Mouse (Mus musculus) inflammation-experienced regulatory T-cells, adult 16 weeks (primary cell): Measurements from ENCODE around the gene Robo3. TPM values are rescaled to one million over a fixed set of nuclear protein-coding genes. Genes with fewer than 3 reads are reported as not detected.

ENCODE experiments used
- polyA plus RNA-seq: library from polyadenylated mRNA; unstranded; fragments of 100-300 nt; shearing (Covaris generic); gene quantifications from one replicate; pipeline ENCODE4 v1.2.1, GENCODE M21; 2017

The Robo3 gene
- polyA plus RNA-seq = not detected

GRCm38 (mm10) chr9:37432720-37433421, at the start of gene Robo3:
Robo3 (minus strand) TSS chr9:37433246.

GRCm38 (mm10) chr9:37401802-37402201, 31.2 kb downstream of the Robo3 start, which contains the start of gene Robo4:
Robo4 (plus strand) TSS chr9:37401897.

DNA sequence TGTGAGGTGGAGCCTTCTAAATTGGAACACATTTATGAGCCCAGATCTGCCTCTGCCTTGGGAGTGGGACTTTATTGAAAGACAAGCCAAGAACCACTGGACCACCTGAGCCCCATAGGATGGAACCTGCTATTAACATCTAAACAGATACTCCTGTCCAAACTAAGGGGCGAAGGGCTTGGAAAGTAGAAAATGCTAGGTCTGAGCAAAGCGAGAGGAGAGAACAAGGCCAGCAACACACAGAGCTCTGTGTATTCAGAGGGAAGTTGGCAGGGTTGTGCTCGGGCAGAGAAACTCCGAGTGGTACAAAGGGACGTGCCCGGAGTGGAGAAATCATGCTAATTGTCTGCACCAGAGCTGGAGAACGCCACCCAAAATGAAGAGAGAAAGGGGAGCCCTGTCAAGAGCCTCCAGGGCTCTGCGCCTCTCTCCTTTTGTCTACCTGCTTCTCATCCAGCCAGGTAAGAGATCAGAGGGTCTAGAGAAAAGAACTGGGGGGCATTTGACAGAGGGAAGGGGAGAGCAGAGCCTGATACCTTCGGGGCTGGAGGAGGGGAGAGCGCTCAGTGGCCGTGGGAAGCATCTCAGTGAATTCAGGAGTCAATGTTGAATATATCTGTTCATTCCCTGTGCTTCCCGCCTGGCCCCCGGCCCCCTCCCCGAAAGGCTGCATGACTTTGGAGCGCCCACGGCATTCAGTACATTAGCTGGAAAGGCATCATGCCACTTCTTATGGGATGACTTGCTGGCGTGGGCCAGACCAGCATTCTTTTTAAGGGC, 65.6 kb downstream of the Robo3 start, which contains the start of gene Hepacam:
TSS of gene Hepacam (plus strand) at position 51 of the 780 bp plus-strand sequence.

Other genes with a start within 250 kb of the Robo3 start
- 4.0 TPM for gene Tmem218, start 225.0 kb downstream of the Robo3 start, polyA plus RNA-seq
- gene Slc37a2, start 177.5 kb downstream of the Robo3 start, polyA plus RNA-seq = 7.6 TPM
- gene Ccdc15, start 84.8 kb downstream of the Robo3 start, polyA plus RNA-seq = 10.3 TPM
- not detected for gene Hepacam, start 65.9 kb downstream of the Robo3 start, polyA plus RNA-seq
- gene Robo4, start 31.3 kb downstream of the Robo3 start, polyA plus RNA-seq = not detected
- gene Msantd2, start 56.1 kb upstream of the Robo3 start, polyA plus RNA-seq = 7.8 TPM
- not detected for gene Esam, start 94.8 kb upstream of the Robo3 start, polyA plus RNA-seq
- gene Vsig2, start 106.0 kb upstream of the Robo3 start, polyA plus RNA-seq = not detected
- 5.1 TPM for gene Nrgn, start 119.7 kb upstream of the Robo3 start, polyA plus RNA-seq
- 28.9 TPM for gene Siae, start 122.5 kb upstream of the Robo3 start, polyA plus RNA-seq
- not detected for gene Spa17, start 180.5 kb upstream of the Robo3 start, polyA plus RNA-seq
- gene Tbrg1, start 224.1 kb upstream of the Robo3 start, polyA plus RNA-seq = 168 TPM
- not detected for gene Panx3, start 236.0 kb upstream of the Robo3 start, polyA plus RNA-seq